Mouse (Mus musculus) heart, embryonic 16.5 days (tissue): ENCODE data around the gene Sh3bgr. TPM values are rescaled to one million over a fixed set of nuclear protein-coding genes. Genes with fewer than 3 reads are reported as not detected.

ENCODE experiments used
- ATAC-seq: fragments of 200-750 bp; cut with Nextera tagmentation; replicated peaks from 2 replicates; pipeline ENCODE4 v1.8.0; 2017; ENCODE audit warnings: moderate number of reproducible peaks; ENCODE audit not compliant: insufficient read depth, low FRiP score; ENCODE audit errors: extremely low read depth
- H3K27ac ChIP-seq: fragments of 300-500 bp; sonication (generic); 2 replicates; pipeline ENCODE4 v1.5.1; 2014; ENCODE audit warnings: mild to moderate bottlenecking, low read length, control low read depth, moderate library complexity
- H3K27me3 ChIP-seq: fragments of 300-500 bp; sonication (generic); 2 replicates; pipeline ENCODE4 v1.6.1; 2014; ENCODE audit warnings: low read length, mixed read lengths; ENCODE audit not compliant: control insufficient read depth, insufficient read depth
- H3K36me3 ChIP-seq: fragments of 300-500 bp; sonication (generic); 2 replicates; pipeline ENCODE4 v1.6.1; 2014; ENCODE audit not compliant: control insufficient read depth, insufficient read depth
- H3K4me1 ChIP-seq: fragments of 300-500 bp; sonication (generic); 2 replicates; pipeline ENCODE4 v1.6.1; 2014; ENCODE audit warnings: low read length, mixed read lengths; ENCODE audit not compliant: control insufficient read depth, insufficient read depth
- H3K4me2 ChIP-seq: fragments of 300-500 bp; sonication (generic); 2 replicates; pipeline ENCODE4 v1.6.1; 2014; ENCODE audit warnings: low read depth, mild to moderate bottlenecking, control low read depth, low read length
- H3K4me3 ChIP-seq: fragments of 300-500 bp; sonication (generic); 2 replicates; pipeline ENCODE4 v1.5.1; 2014; ENCODE audit warnings: mild to moderate bottlenecking, control low read depth, low read length
- H3K9ac ChIP-seq: fragments of 300-500 bp; sonication (generic); 2 replicates; pipeline ENCODE4 v1.6.1; 2014; ENCODE audit warnings: low read length, control low read depth
- H3K9me3 ChIP-seq: fragments of 300-500 bp; sonication (generic); replicated peaks from 2 replicates; pipeline ENCODE4 v1.6.1; 2016; ENCODE audit warnings: low read length; ENCODE audit not compliant: control insufficient read depth
- WGBS: fragments of 180-500 bp; shearing (Covaris S2); extraction: QIAGEN DNeasy Blood & Tissue Kit; methylation state at CpG from one replicate; pipeline ENCODE4 v1.1.7; 2014; 5-methylcytosine and 5-hydroxymethylcytosine counted together
- polyA plus RNA-seq: library from polyadenylated mRNA; unstranded; fragments of >200 nt; fragmentation: Nextera tagmentation; extraction: Ambion mirVana; gene quantifications from 2 replicates; pipeline ENCODE4 v1.2.1, GENCODE M21; 2015

Gene Sh3bgr
- polyA plus RNA-seq, 1 experiment from 2014 or later = 531 TPM

- Histone ChIP-seq H3K36me3 (no peaks in the 10 kb centered on the region), H3K4me2 (peak within 1 kb of the TSS; percentile 81), H3K4me1 (peaks cover 8% of the 10 kb centered on the region), H3K27me3 (no peaks in the 10 kb centered on the region), H3K4me3 (peak within 1 kb of the TSS; percentile 66), H3K9ac (peak within 1 kb of the TSS; percentile 70), H3K9me3 (no peaks in the 10 kb centered on the region), H3K27ac (peak within 1 kb of the TSS; percentile 92)
- peak; percentile 98 for ATAC-seq
- under 1% methylated on average over 76 of the region's 77 CpGs for WGBS
Measured at GRCm38 (mm10) chr16:96191531-96192506, 8.4 kb upstream of the Sh3bgr start, which contains the start of gene Lca5l. Lca5l (minus strand) TSS chr16:96192271.

GRCm38 (mm10) chr16:96200702-96201028 is 415 bp downstream of the Sh3bgr start:
- 19% methylated on average over 9 of the region's 9 CpGs for WGBS
- no peaks in the 10 kb centered on the region for H3K36me3 ChIP-seq
- peak overlapping the region; percentile 84 for H3K9ac ChIP-seq
- peak overlapping the region; percentile 69 for H3K4me2 ChIP-seq
- H3K9me3 ChIP-seq = no peaks in the 10 kb centered on the region
- peaks cover 20% of the 10 kb centered on the region for H3K4me1 ChIP-seq
- H3K4me3 ChIP-seq = peak overlapping the region; percentile 62
- ATAC-seq = peak; percentile 7; the same call in 1 of the 2 replicates
- no peaks in the 10 kb centered on the region for H3K27me3 ChIP-seq
- peak overlapping the region; percentile 99 for H3K27ac ChIP-seq

- peak overlapping the region; percentile 99 for H3K27ac ChIP-seq
- peak overlapping the region; percentile 84 for H3K9ac ChIP-seq
- no peak for ATAC-seq
- peak overlapping the region; percentile 69 for H3K4me2 ChIP-seq
- WGBS = 50% methylated on average over 11 of the region's 11 CpGs
- no peaks in the 10 kb centered on the region for H3K9me3 ChIP-seq
- H3K27me3 ChIP-seq = no peaks in the 10 kb centered on the region
- no peaks in the 10 kb centered on the region for H3K36me3 ChIP-seq
- peak overlapping the region; percentile 62 for H3K4me3 ChIP-seq
- H3K4me1 ChIP-seq = peaks cover 27% of the 10 kb centered on the region
Measured at GRCm38 (mm10) chr16:96201485-96202232, 1.4 kb downstream of the Sh3bgr start.

GRCm38 (mm10) chr16:96209789-96210188 is 9.5 kb downstream of the Sh3bgr start:
- H3K4me3 ChIP-seq = no peak overlapping the region
- H3K4me2 ChIP-seq = no peak overlapping the region
- no peaks in the 10 kb centered on the region for H3K27me3 ChIP-seq
- 60% methylated on average over 10 of the region's 10 CpGs for WGBS
- no peak for ATAC-seq
- H3K27ac ChIP-seq = peak overlapping the region; percentile 96
- no peaks in the 10 kb centered on the region for H3K9me3 ChIP-seq
- 0 out of 2 replicates have a peak overlapping the region, but pooled peaks have one; percentile 20 for H3K9ac ChIP-seq
- peaks cover 13% of the 10 kb centered on the region; the same call in 1 of the 2 replicates for H3K36me3 ChIP-seq
- peaks cover 59% of the 10 kb centered on the region for H3K4me1 ChIP-seq

GRCm38 (mm10) chr16:96210856-96211255 is 10.6 kb downstream of the Sh3bgr start:
- no peak overlapping the region for H3K4me3 ChIP-seq
- ATAC-seq = peak; percentile 25
- peak overlapping the region; percentile 56 for H3K9ac ChIP-seq
- WGBS = 32% methylated on average over 7 of the region's 7 CpGs
- H3K27me3 ChIP-seq = no peaks in the 10 kb centered on the region
- H3K4me2 ChIP-seq = no peak overlapping the region
- H3K27ac ChIP-seq = peak overlapping the region; percentile 96
- H3K9me3 ChIP-seq = no peaks in the 10 kb centered on the region
- peaks cover 51% of the 10 kb centered on the region for H3K4me1 ChIP-seq
- peaks cover 16% of the 10 kb centered on the region; the same call in 1 of the 2 replicates for H3K36me3 ChIP-seq

GRCm38 (mm10) chr16:96213027-96213426 is 12.8 kb downstream of the Sh3bgr start:
- Histone ChIP-seq H3K27me3 (no peaks in the 10 kb centered on the region), H3K9ac (no peak overlapping the region), H3K4me3 (no peak overlapping the region), H3K36me3 (peaks cover 18% of the 10 kb centered on the region), H3K9me3 (no peaks in the 10 kb centered on the region), H3K4me2 (peak overlapping the region; percentile 24; the same call in 1 of the 2 replicates), H3K27ac (peak overlapping the region; percentile 96), H3K4me1 (peaks cover 38% of the 10 kb centered on the region)
- WGBS = 51% methylated on average over 4 of the region's 4 CpGs
- ATAC-seq = peak; percentile 86

GRCm38 (mm10) chr16:96221491-96221890 is 21.2 kb downstream of the Sh3bgr start:
- peak; percentile 88 for ATAC-seq
- peak overlapping the region; percentile 56 for H3K27ac ChIP-seq
- H3K4me2 ChIP-seq = no peak overlapping the region
- H3K27me3 ChIP-seq = no peaks in the 10 kb centered on the region
- WGBS = 32% methylated on average over 5 of the region's 5 CpGs
- H3K4me1 ChIP-seq = peaks cover 21% of the 10 kb centered on the region
- no peak overlapping the region for H3K4me3 ChIP-seq
- H3K36me3 ChIP-seq = peaks cover 18% of the 10 kb centered on the region
- H3K9me3 ChIP-seq = no peaks in the 10 kb centered on the region
- H3K9ac ChIP-seq = no peak overlapping the region

- peaks cover 22% of the 10 kb centered on the region for H3K36me3 ChIP-seq
Measured at GRCm38 (mm10) chr16:96221959-96222358, 21.7 kb downstream of the Sh3bgr start.

More at GRCm38 (mm10) chr16:96221959-96222358, 21.7 kb downstream of the Sh3bgr start:
- ATAC-seq = no peak
- no peak overlapping the region for H3K9ac ChIP-seq
- H3K4me1 ChIP-seq = peaks cover 21% of the 10 kb centered on the region
- peak overlapping the region; percentile 56 for H3K27ac ChIP-seq
- WGBS = 57% methylated on average over 3 of the region's 3 CpGs
- no peak overlapping the region for H3K4me2 ChIP-seq
- H3K9me3 ChIP-seq = no peaks in the 10 kb centered on the region
- no peak overlapping the region for H3K4me3 ChIP-seq
- no peaks in the 10 kb centered on the region for H3K27me3 ChIP-seq
